Mouse (Mus musculus): ENCODE measurements around the gene Cfap157. TPM values are rescaled to one million over a fixed set of nuclear protein-coding genes. Genes with fewer than 3 reads are reported as not detected.
A peak's percentile ranks its signal among the peaks of the same experiment; 100 is the strongest.

Cfap157 gene
- 0.24 and 0.25 TPM in 2 replicates for polyA plus RNA-seq (2015; fragmentation: Nextera tagmentation; extraction: Ambion mirVana)

DNA sequence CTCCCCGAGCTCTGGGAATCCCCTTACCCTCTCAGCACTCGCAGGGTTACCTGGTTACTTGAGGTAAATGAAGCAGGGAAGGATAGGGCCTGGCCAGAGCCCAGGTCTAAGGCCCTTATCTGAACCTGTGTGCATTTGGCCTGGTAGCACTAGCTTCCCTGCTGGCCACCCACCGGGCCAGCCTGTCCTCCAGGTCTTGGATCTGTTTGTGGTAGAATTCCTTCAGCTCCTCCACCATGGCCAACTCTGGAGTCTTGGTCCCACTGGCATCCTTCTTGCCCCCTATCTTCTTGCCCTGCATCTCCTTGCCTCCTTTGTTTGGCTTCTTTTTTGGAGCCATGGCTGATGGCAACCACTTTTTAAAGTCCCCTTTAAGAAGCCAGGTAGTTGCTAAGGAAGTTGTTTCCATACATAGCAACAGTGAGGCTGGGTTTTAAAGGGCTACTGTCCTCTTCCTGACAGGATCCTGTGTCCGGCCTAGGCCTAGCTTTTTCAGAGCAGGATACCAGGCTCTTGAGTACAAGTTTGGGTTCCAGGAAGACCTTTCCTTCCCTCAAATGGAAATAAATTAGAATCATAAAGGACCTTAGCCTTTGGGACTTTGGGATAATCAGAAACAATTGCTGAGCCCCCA, at the start of gene Cfap157:
Gene Cfap157, minus strand, starts transcription at position 381 of the 634 bp plus-strand sequence.
- H3K27ac ChIP-seq: no peak within 1 kb of the TSS
- H3K9ac ChIP-seq: no peak within 1 kb of the TSS
- H3K27me3 ChIP-seq: no peaks in the 10 kb centered on the region
- 57% methylated on average over 4 of the region's 4 CpGs for WGBS (ENCODE audit: insufficient replicate concordance)
- H3K4me1 ChIP-seq (replicated peaks): no peaks in the 10 kb centered on the region; the same call in 1 of the 2 replicates
- ATAC-seq (ENCODE audit: low read depth) (no peak), DNase-seq (no peak)
- H3K9me3 ChIP-seq (replicated peaks): no peaks in the 10 kb centered on the region
- H3K4me2 ChIP-seq: no peak within 1 kb of the TSS
- H3K4me3 ChIP-seq (replicated peaks): no peak within 1 kb of the TSS
- H3K36me3 ChIP-seq: no peaks in the 10 kb centered on the region

DNA sequence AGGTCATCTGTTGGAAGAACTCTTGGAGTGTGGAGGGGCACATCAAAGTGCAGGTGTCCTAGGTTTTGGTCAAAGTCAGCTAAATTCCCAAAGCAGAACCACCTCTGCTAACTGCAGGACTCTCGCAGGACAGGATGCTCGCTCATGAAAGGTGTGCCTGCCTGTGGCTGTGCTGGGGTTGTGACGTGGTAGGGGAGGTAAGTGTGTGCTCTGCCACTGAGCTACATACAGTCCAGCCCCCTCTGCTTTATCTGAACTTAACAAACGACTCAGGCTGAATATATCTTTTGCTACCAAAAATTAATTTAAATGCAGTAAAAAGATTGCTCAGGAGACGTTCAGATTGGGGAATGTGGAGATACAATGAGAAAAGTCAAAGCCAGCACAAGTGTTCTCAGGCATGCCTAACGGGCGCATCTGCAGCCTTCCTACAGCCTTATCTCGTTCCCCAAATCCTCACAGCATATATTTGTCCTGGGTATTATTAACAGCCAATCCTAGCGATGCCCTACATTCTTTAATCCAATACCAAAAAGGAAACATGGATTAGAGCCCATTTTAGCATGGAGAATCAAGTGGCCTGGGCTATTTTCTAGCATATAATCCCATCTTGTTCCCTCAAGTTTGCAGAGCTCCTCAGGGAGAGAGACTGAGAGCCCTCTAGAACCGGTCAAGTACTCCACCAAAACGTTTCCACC, 44.9 kb upstream of the Cfap157 start:
- H3K4me2 ChIP-seq: no peak overlapping the region
- no peak for DNase-seq
- H3K4me3 ChIP-seq (replicated peaks): no peak overlapping the region
- H3K9me3 ChIP-seq (replicated peaks): no peaks in the 10 kb centered on the region
- H3K27me3 ChIP-seq: no peaks in the 10 kb centered on the region
- WGBS (ENCODE audit: insufficient replicate concordance): 36% methylated on average over 11 of the region's 11 CpGs
- H3K27ac ChIP-seq: no peak overlapping the region
- no peak overlapping the region for H3K9ac ChIP-seq
- 0 out of 2 replicates have a peak, but pooled peaks have one; percentile 48 for ATAC-seq (ENCODE audit: low read depth)
- no peaks in the 10 kb centered on the region for H3K36me3 ChIP-seq
- H3K4me1 ChIP-seq (replicated peaks): peaks cover 14% of the 10 kb centered on the region

DNA sequence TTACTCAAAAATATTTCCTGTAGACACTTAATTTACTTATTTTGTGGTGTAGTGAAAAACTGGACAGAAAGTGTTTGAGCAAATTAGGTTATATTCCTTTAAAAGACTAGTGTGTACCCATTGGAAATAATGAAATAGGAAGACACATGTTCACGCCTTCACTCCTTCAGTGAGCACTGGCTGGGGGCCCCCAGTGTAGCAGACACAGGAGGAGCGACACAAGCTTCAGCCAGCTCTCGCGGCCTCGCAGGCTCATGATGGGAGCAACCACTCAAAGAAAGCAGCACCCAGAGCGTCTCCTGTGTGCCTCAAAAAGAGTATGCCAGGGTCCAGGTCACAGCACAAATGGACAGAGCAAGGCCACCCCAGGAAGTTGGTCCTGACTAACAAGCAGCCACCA, 41.6 kb upstream of the Cfap157 start:
- no peak overlapping the region for H3K9ac ChIP-seq
- H3K4me1 ChIP-seq (replicated peaks): peaks cover 12% of the 10 kb centered on the region
- H3K27me3 ChIP-seq: no peaks in the 10 kb centered on the region
- WGBS (ENCODE audit: insufficient replicate concordance): 73% methylated on average over 6 of the region's 6 CpGs
- no peak for DNase-seq
- H3K4me3 ChIP-seq (replicated peaks): no peak overlapping the region
- H3K4me2 ChIP-seq: no peak overlapping the region
- ATAC-seq (ENCODE audit: low read depth): no peak
- H3K36me3 ChIP-seq: no peaks in the 10 kb centered on the region
- no peak overlapping the region for H3K27ac ChIP-seq
- H3K9me3 ChIP-seq (replicated peaks): no peaks in the 10 kb centered on the region

DNA sequence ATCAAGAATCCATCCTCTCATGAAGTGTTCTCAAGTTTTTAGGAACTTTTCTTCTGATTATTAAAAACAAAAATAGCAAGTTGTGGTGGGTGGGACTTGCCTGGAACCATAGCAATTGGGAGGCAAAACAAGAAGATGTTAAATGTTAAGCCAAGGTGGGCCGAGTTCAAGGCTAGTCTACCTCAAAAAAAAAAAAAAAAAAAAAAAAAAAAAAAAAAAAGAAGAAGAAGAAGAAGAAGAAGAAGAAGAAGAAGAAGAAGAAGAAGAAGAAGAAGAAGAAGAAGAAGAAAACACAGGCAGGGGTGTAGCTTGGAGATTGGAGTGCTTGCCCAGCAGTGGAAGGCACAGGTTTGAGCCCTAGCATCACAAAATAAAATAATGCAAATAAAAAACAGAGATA, 40.5 kb upstream of the Cfap157 start:
- no peak for ATAC-seq (ENCODE audit: low read depth)
- peaks cover 12% of the 10 kb centered on the region for H3K4me1 ChIP-seq (replicated peaks)
- no peaks in the 10 kb centered on the region for H3K9me3 ChIP-seq (replicated peaks)
- H3K27ac ChIP-seq: no peak overlapping the region
- H3K4me3 ChIP-seq (replicated peaks): no peak overlapping the region
- H3K9ac ChIP-seq: no peak overlapping the region
- H3K36me3 ChIP-seq: no peaks in the 10 kb centered on the region
- H3K4me2 ChIP-seq: no peak overlapping the region
- WGBS (ENCODE audit: insufficient replicate concordance): 50% methylated on average over 1 of the region's 1 CpGs
- DNase-seq: no peak
- no peaks in the 10 kb centered on the region for H3K27me3 ChIP-seq

DNA sequence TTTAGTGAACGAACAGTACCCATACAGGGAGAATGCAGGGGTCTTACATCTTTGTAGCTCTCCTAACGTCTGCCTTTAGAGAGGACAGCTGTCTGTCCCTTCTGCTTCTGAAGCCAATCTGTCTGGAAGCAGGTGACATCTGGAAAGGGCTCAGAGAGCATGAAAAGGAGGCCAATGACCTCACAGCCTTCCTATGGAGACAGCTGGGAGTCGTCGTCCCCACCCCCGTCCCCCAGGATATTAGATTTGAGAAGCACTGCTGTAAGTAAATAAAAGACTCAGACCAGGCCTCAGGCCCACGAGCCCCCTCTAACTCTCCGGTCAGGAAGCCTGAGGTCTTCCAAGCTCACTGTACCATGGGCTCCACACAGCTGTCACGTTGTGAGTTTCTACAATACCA, 40.0 kb upstream of the Cfap157 start:
- DNase-seq (no peak), ATAC-seq (ENCODE audit: low read depth) (no peak)
- Histone ChIP-seq H3K27me3 (no peaks in the 10 kb centered on the region), H3K4me2 (no peak overlapping the region), H3K4me3 (replicated peaks) (no peak overlapping the region), H3K9ac (no peak overlapping the region), H3K36me3 (no peaks in the 10 kb centered on the region), H3K27ac (no peak overlapping the region), H3K4me1 (replicated peaks) (peaks cover 8% of the 10 kb centered on the region), H3K9me3 (replicated peaks) (no peaks in the 10 kb centered on the region)
- WGBS (ENCODE audit: insufficient replicate concordance): 67% methylated on average over 8 of the region's 8 CpGs

DNA sequence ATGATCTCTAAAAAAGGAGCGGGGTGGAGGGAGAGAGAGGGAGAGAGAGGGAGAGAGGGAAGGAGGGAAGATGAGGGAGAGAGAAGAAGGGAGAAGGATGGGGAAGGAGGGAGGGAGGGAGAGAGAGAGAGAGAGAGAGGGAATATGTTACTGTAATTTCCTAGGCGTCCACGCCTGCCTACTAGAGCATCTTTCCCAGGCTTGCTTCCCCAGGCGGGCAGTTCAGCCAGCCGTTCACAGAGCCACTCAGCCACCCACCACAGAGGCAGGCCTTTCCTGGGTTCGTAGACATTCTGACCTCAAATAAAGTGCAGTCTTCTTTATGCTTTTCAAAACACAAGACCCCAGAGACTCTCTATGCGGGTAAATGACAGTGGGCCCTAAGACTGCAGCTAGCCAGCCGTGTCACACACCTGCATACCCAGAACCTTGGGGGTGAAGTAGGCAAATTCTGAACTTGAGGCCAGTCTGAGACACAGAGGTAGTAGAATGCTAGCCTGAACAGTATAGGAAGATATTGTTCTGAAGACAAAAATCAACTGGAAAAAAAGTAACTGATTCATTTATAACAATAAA, 39.4 kb upstream of the Cfap157 start:
- WGBS (ENCODE audit: insufficient replicate concordance): 70% methylated on average over 8 of the region's 8 CpGs
- no peaks in the 10 kb centered on the region for H3K36me3 ChIP-seq
- no peak overlapping the region for H3K27ac ChIP-seq
- DNase-seq (no peak), ATAC-seq (ENCODE audit: low read depth) (no peak)
- no peaks in the 10 kb centered on the region for H3K27me3 ChIP-seq
- H3K4me3 ChIP-seq (replicated peaks): no peak overlapping the region
- no peak overlapping the region for H3K4me2 ChIP-seq
- no peaks in the 10 kb centered on the region for H3K9me3 ChIP-seq (replicated peaks)
- H3K9ac ChIP-seq: no peak overlapping the region
- H3K4me1 ChIP-seq (replicated peaks): peaks cover 5% of the 10 kb centered on the region

DNA sequence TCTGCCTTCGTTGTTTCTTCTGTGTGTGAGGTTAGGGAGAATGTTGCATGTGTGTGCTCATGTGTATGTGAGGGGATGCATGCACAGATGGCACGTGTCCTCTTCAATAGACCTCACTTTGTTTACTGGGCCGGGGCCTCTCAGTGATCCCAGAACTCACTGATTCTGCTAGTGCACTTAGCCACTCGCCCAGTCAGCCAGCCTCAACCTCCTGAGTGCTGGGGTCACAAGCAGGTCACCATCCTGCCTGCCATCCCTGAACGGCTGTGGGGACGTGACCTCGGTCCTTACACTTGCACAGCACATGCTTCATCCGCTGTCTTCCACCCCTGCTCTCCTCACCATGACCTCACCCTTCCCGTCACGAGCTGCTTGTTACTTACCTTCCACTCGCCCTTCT, 38.9 kb upstream of the Cfap157 start:
- Histone ChIP-seq H3K9ac (no peak overlapping the region), H3K4me3 (replicated peaks) (no peak overlapping the region), H3K27ac (no peak overlapping the region), H3K36me3 (no peaks in the 10 kb centered on the region), H3K4me2 (no peak overlapping the region), H3K4me1 (replicated peaks) (peaks cover 5% of the 10 kb centered on the region), H3K27me3 (no peaks in the 10 kb centered on the region), H3K9me3 (replicated peaks) (no peaks in the 10 kb centered on the region)
- DNase-seq (no peak), ATAC-seq (ENCODE audit: low read depth) (no peak)
- WGBS (ENCODE audit: insufficient replicate concordance): 59% methylated on average over 11 of the region's 11 CpGs

DNA sequence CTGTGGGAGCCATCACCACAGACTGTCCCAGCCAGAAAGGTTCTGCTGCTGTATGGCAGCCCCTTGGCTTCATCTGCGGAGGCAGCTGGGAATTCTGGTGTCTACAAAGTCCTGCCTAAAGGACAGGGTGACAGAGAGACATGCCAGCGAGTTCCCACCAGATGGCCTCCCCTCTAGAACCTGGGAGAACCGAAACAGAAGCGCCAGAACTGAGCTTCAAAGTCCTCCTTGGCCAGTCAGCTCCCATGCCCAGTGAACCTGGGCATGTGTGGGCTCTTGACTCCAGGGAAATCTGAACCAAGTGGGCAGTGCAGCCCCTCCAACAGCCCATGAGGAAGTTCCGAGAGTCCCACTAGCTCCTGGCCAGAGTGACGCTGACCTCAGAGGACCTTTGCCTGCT, 38.4 kb upstream of the Cfap157 start:
- peaks cover 5% of the 10 kb centered on the region for H3K4me1 ChIP-seq (replicated peaks)
- DNase-seq: no peak
- H3K36me3 ChIP-seq: no peaks in the 10 kb centered on the region
- no peak overlapping the region for H3K27ac ChIP-seq
- H3K9ac ChIP-seq: no peak overlapping the region
- no peak overlapping the region for H3K4me2 ChIP-seq
- ATAC-seq (ENCODE audit: low read depth): no peak
- no peaks in the 10 kb centered on the region for H3K9me3 ChIP-seq (replicated peaks)
- WGBS (ENCODE audit: insufficient replicate concordance): 65% methylated on average over 6 of the region's 6 CpGs
- no peaks in the 10 kb centered on the region for H3K27me3 ChIP-seq
- no peak overlapping the region for H3K4me3 ChIP-seq (replicated peaks)

DNA sequence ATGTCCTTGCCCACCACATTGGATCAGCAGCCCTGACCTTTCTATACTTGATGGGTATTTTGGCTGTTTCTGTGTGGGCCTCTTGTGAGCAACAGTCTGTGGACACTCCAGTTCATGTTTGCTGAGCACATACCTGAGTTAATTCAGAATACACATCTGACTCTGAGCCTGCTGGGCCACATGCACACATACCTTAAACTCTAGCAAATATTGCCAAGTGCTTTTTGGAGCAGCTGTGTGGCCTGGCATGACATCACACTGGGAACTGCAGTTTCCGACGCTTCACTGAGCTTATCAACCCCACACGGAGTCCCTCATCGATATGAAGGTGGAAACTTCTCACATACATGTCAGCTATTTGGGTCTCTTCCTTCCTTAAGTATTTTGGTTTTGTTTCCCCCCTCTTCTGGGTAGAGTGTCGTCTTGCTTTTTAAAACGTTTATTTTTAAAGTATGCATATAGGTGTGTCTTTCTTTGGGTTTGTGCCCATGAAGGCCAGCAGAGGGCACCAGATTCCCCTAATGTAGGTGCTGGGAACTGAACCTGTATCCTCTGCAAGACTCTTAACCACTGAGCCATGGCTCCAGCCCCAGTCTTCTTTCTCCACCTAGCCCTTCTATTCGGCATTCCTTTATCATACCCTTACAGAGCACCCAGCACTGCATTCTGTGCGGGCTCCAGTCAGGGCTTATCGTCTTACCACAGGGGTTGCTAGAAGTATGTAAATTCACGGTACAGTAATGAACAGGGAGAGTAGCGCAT, 37.0 kb upstream of the Cfap157 start:
- Histone ChIP-seq H3K27ac (no peak overlapping the region), H3K9ac (no peak overlapping the region), H3K4me2 (no peak overlapping the region), H3K9me3 (replicated peaks) (no peaks in the 10 kb centered on the region), H3K27me3 (no peaks in the 10 kb centered on the region), H3K4me1 (replicated peaks) (peaks cover 5% of the 10 kb centered on the region), H3K4me3 (replicated peaks) (no peak overlapping the region), H3K36me3 (no peaks in the 10 kb centered on the region)
- peak; percentile 76 for ATAC-seq (ENCODE audit: low read depth)
- DNase-seq: peak; percentile 11
- WGBS (ENCODE audit: insufficient replicate concordance): 53% methylated on average over 11 of the region's 11 CpGs

DNA sequence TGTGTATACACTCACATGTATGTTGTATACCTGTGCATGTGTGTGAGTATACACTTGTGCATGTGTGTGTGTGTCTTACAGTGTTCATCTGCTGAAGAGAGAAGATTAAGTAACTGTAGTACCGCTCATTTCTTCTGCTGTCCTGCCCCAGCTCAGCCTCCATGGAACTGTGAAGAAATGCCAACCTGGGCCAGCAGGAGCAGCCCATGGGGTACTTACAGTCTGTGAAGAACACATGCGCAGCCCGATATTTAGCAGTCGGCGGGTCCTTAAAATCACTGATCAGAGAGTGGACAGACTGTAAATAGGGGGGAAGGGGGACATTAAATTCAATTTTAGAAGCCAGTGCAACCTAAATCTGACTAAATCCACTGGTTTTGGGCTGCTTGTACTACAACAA, 34.0 kb upstream of the Cfap157 start:
- Histone ChIP-seq H3K27ac (no peak overlapping the region), H3K4me1 (replicated peaks) (peaks cover 5% of the 10 kb centered on the region), H3K4me3 (replicated peaks) (no peak overlapping the region), H3K36me3 (no peaks in the 10 kb centered on the region), H3K27me3 (no peaks in the 10 kb centered on the region), H3K4me2 (no peak overlapping the region), H3K9me3 (replicated peaks) (no peaks in the 10 kb centered on the region), H3K9ac (no peak overlapping the region)
- WGBS (ENCODE audit: insufficient replicate concordance): 90% methylated on average over 5 of the region's 5 CpGs
- ATAC-seq (ENCODE audit: low read depth) (no peak), DNase-seq (no peak)

DNA sequence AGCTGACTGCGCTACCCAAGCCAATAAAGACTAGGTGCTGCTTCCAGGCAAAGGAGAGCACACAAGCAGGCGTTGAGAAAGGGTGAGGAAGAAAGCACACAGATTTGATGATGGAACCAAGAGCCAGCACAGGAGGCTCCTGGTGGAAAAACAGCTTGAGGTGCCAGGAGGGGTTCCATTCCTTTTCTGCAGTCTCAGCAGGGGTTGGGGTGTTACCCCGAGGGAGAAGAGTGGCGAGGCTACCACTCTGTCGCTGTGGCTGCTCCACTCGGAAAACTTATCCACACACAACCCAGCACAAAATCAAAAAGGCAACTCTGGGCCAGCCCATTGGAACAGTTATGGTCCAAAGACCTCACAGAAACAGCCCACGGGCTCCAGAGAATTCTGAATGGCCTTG, 33.4 kb upstream of the Cfap157 start:
- 69% methylated on average over 7 of the region's 7 CpGs for WGBS (ENCODE audit: insufficient replicate concordance)
- no peaks in the 10 kb centered on the region for H3K36me3 ChIP-seq
- no peak overlapping the region for H3K9ac ChIP-seq
- no peak overlapping the region for H3K4me2 ChIP-seq
- DNase-seq (no peak), ATAC-seq (ENCODE audit: low read depth) (no peak)
- H3K4me3 ChIP-seq (replicated peaks): no peak overlapping the region
- H3K27me3 ChIP-seq: no peaks in the 10 kb centered on the region
- H3K4me1 ChIP-seq (replicated peaks): peaks cover 5% of the 10 kb centered on the region
- no peaks in the 10 kb centered on the region for H3K9me3 ChIP-seq (replicated peaks)
- no peak overlapping the region for H3K27ac ChIP-seq

Data from liver, embryonic 13.5 days (tissue).